Mouse (Mus musculus) embryonic fibroblast, embryonic 13.5 days (primary cell): ENCODE measurements around the gene Wwox. TPM values are rescaled to one million over a fixed set of nuclear protein-coding genes. Genes with fewer than 3 reads are reported as not detected.

ENCODE experiments used
- H3K27ac ChIP-seq: 2 replicates; pipeline ENCODE4 v1.5.1; 2012; ENCODE audit warnings: low read length, control low read depth, inconsistent platforms; ENCODE audit not compliant: insufficient read depth
- H3K4me1 ChIP-seq: 2 replicates; pipeline ENCODE4 v1.6.1; 2011; ENCODE audit warnings: low read length; ENCODE audit not compliant: control insufficient read depth, insufficient read depth
- H3K4me3 ChIP-seq: 2 replicates; pipeline ENCODE4 v1.5.1; 2011; ENCODE audit warnings: mild to moderate bottlenecking, control low read depth, low read length; ENCODE audit not compliant: insufficient read depth
- CTCF ChIP-seq: IDR thresholded peaks from 2 replicates; pipeline ENCODE4 v1.5.1; 2011; ENCODE audit warnings: mild to moderate bottlenecking, control low read depth, low read length, moderate library complexity, borderline replicate concordance; ENCODE audit not compliant: insufficient read depth
- POLR2A ChIP-seq: IDR thresholded peaks from 2 replicates; pipeline ENCODE4 v1.6.1; 2011; ENCODE audit warnings: low read depth, mild to moderate bottlenecking, control low read depth, low read length, moderate library complexity
- polyA plus RNA-seq: library from polyadenylated mRNA; stranded (reverse); fragments of >200 nt; gene quantifications from 2 replicates; pipeline ENCODE4 v1.2.4, GENCODE M21; 2011; ENCODE audit warnings: low read depth; ENCODE audit not compliant: missing spikeins, insufficient read length

Wwox gene
- polyA plus RNA-seq, 1 experiment = 8.7 TPM

DNA sequence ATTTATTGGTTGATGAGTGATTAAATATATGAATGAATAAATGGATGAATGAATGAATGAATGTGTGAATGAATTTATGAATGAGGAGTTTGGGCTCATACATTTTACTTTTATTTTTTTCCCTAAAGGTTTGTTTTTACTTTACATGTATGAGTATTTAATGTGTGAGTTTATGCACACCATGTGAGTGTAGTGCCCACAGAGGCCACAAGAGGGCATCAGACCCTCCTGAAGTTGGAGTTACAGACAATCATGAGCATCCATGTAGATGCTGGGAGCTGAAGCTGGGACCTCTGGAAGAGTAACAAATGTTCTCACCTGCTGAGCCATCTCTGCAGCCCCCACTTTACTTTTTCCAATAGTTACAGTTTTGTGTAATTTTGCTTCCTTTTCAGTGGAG, 648.7 kb downstream of the Wwox start:
- no peak overlapping the region for H3K4me3 ChIP-seq
- H3K4me1 ChIP-seq = no peaks in the 10 kb centered on the region
- TF ChIP-seq POLR2A (no peak), CTCF (no peak)
- no peak overlapping the region for H3K27ac ChIP-seq

DNA sequence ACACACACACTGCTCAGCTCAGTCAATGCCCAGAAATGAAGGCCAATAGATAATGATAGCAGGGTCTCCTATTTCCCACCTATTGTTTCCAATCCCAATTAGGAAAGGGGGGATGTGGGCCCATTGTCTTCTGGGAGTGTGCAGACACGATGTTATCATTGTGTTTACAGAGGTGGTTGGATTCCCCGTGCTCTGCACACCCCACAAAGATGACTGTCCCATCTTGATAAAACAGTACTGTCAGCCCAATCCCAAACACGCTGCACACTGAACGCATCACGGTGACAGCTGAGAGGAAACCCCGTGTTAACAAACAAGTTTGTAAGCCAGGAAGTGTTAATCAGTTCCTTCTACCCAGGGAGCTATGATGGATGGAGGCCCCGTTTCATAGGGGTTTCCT, 650.3 kb downstream of the Wwox start:
- TF ChIP-seq POLR2A (no peak), CTCF (no peak)
- H3K4me1 ChIP-seq = no peaks in the 10 kb centered on the region
- H3K4me3 ChIP-seq = no peak overlapping the region
- H3K27ac ChIP-seq = no peak overlapping the region

DNA sequence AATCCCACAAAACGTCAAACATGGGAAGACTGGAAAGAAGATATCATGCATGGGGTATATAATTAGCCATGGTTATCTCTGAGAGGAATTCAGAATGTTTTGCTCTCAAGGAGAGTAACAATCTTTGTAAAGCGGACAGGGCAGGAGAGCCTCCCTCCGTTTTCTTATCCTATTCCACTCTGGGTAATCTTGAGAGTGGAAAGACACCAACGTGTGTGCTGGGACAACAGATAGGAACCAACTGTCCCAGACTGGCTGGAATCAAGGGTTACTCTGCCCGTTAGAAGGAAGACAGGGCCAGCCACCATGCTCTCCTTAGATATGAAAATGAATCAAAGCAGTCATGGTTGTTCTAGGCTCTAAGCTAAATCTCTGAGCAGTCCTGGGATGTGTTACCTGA, 650.7 kb downstream of the Wwox start:
- H3K4me1 ChIP-seq = no peaks in the 10 kb centered on the region

DNA sequence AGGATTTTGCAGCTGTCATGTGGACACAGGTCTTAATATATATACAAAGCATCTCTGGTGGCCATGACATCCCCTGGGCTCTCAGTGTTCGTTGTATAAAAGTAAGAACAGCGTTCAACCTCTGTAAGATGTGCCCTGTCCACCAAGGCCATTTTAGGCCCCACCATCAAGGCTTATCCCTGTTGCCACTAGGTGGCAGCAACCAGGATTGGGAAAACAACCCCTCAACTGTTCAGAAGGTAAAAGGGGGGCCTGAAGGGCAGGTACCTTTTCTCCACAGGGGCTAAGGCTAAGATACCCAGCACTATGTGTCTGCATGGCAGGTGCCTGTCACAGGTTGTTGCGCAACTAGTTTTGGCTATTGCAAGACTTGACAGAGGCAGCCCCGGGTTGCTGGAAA, 656.1 kb downstream of the Wwox start:
- peak; percentile 29; the same call in 1 of the 2 replicates for TF ChIP-seq CTCF
- TF ChIP-seq POLR2A = no peak
- Histone ChIP-seq H3K27ac (no peak overlapping the region), H3K4me1 (no peaks in the 10 kb centered on the region; the same call in 1 of the 2 replicates), H3K4me3 (no peak overlapping the region)

More for the DNA sequence above, 650.7 kb downstream of the Wwox start:
- no peak overlapping the region for H3K4me3 ChIP-seq
- H3K27ac ChIP-seq = no peak overlapping the region
- TF ChIP-seq POLR2A (no peak), CTCF (no peak)

DNA sequence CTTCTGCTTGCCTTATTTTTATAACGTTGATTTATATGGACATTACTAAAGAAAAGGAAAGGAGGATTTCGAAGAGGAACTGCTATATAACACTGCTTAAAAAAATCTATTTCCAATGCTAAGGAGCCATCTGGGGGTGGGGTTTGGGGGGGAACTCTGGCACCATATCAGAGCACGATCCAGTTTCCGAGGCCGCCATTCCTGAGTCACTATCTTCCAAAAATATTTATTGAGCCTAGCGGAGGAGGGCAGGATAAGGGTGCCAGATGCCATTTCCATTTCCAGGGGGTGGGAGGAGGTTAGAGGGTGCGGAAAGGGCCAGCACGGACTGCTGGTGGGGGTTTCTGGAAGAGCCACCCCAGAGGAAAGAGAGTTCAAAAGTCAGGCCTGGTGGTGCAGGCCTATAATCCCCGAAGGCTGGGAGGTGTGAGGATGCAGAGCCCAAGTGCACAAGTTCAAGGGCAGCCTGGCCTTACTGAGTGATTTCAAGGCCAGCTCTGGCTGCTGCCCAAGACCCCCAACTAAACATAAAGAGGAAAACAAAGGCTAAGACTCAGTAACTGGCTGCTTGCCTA, 658.6 kb downstream of the Wwox start:
- Histone ChIP-seq H3K27ac (no peak overlapping the region), H3K4me1 (no peaks in the 10 kb centered on the region; the same call in 1 of the 2 replicates), H3K4me3 (no peak overlapping the region)
- TF ChIP-seq POLR2A = no peak
- no peak for TF ChIP-seq CTCF

DNA sequence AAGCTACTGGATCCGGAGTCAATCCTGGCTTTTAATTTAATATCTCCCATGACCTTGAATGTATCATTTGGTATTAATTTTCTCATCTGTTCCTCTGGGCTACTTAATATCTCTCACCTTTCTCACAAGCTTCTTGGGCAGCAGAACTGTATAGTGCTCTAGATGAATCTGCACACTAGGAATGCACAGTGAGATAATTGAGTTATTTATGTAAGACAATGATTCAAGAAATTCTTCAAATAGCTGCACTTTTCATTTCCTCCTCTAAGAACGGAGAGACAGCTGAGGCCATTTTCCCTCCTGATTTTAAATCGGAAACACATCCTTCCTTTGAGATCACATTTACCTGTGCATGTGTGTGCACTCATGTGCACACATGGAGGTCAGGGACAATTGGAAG, 669.9 kb downstream of the Wwox start:
- TF ChIP-seq POLR2A (no peak), CTCF (no peak)
- Histone ChIP-seq H3K27ac (no peak overlapping the region), H3K4me1 (peaks cover 4% of the 10 kb centered on the region; the same call in 1 of the 2 replicates), H3K4me3 (no peak overlapping the region)

DNA sequence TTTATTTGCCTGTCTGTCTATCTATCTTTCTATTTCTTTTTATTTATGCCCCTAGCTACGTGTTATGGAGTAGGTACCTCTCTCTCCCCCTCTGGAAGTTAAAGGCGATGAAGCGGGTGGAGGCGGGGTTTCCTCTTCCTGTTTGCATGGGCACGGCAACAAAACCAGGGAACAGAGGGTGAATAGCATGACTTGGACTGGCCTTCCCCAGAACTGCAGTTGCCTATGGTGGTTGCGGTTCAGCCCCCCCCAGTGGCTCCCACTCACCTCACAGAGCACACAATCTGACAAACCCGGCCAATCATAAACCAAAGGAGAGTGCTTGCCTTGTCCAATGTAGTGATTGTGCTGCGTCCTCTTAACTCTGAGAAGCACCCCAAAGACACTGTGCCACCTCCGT, 671.0 kb downstream of the Wwox start:
- no peak for TF ChIP-seq POLR2A
- no peak for TF ChIP-seq CTCF
- Histone ChIP-seq H3K27ac (no peak overlapping the region), H3K4me3 (no peak overlapping the region), H3K4me1 (peaks cover 4% of the 10 kb centered on the region; the same call in 1 of the 2 replicates)

DNA sequence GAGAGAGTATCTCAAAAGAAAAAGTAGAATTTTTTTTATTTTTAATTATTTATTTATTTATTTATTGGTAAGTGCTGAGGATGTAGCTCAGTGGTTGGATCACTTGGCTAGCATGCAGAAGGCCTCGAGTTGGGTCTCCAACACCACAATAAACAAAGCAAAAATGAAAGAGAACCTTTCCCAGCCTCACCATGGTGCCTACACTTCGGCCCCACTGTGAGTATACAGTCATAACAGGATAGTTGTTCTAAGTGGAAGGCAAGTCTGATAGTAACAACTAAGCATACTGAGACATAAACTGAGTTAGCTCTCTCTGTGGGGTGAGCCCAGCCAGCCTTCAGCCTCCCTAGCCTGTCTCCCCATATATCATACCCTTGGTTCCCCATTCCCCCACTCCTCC, 672.6 kb downstream of the Wwox start:
- TF ChIP-seq POLR2A (no peak), CTCF (no peak)
- no peak overlapping the region for H3K4me3 ChIP-seq
- H3K4me1 ChIP-seq = peaks cover 4% of the 10 kb centered on the region; the same call in 1 of the 2 replicates
- H3K27ac ChIP-seq = no peak overlapping the region

DNA sequence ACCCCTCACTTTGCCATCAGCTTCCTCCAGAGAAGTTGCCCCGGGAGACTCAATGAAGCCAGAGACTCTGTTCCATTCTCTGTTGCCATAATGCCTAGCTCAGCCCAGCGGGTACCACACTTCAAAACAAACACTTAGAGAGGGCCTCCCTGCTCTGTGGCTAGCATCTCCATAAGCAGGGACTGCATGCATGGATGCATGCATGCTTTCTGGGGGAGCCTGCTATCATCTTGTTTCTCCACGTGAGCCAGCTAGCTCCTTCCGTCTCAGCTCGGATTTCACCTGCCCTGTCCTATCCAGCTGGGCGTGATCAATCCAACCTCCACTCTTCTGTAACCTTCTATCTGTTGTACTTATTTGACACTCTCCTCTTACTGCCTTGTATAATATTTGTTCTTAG, 675.0 kb downstream of the Wwox start:
- Histone ChIP-seq H3K4me3 (no peak overlapping the region), H3K27ac (no peak overlapping the region), H3K4me1 (peaks cover 3% of the 10 kb centered on the region; the same call in 1 of the 2 replicates)
- TF ChIP-seq POLR2A (no peak), CTCF (no peak)

DNA sequence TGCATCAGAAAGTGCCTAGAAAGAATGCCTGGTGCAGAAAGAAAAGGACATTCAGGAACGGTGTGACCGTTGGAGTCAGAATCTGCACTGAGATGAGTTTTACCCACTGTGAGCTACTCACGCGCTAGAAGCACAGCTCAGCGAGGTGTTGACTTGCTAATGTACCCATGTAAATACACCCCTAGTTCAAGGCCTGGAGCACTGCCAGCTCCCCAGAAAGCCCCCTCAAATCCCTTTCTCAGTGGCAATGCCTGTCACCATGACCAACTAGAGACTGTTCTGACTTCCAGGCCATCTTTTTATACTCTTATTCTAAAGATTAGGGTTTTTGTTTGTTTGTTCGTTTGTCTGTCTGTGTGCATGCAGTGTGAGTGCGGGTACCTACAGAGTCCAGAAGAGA, 686.6 kb downstream of the Wwox start:
- Histone ChIP-seq H3K27ac (no peak overlapping the region), H3K4me3 (no peak overlapping the region), H3K4me1 (no peaks in the 10 kb centered on the region)
- TF ChIP-seq CTCF (no peak), POLR2A (no peak)

DNA sequence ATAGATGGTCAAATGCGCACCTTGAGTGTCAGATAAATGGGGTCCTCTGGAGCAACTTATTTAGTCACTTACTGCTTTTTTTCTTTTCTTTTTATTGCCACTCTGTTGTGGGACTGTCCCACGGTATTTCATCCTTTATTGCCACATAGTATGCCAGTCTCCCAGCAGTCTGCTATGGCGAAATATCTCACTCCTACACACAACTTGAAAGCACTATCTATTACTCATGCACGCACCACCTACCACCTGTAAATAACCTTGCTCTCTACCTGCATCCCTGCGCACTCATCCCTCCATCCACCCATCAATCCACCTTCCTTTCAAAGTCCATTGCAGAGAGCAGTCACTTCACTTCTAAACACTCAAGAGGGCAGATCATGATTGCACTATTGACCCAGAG, 687.2 kb downstream of the Wwox start:
- Histone ChIP-seq H3K4me3 (no peak overlapping the region), H3K4me1 (no peaks in the 10 kb centered on the region), H3K27ac (no peak overlapping the region)
- no peak for TF ChIP-seq POLR2A
- TF ChIP-seq CTCF = no peak

DNA sequence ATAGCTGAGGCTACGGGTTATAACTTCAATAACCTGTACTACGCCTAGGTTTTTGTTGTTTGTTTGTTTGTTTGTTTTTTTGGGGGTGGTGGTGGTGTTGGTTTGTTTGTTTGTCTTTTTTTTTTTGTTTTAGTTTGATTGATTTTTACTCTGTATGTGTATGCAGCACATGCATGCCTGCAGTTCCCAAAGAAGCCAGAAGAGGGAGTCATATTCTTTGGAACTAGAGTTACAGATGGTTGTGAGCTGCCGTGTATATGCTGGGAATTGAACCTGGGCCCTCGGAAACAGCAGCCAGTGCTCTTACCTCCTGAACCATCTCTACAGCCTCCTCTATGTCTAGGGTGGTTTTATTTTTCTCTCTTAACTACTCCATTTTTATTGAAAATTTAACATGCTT, 689.9 kb downstream of the Wwox start:
- no peak overlapping the region for H3K4me3 ChIP-seq
- TF ChIP-seq POLR2A = no peak
- TF ChIP-seq CTCF = no peak
- no peaks in the 10 kb centered on the region for H3K4me1 ChIP-seq
- no peak overlapping the region for H3K27ac ChIP-seq
